Mouse (Mus musculus) cerebellum, adult 2 months (tissue): ENCODE results near the gene Gm7073. TPM values are rescaled to one million over a fixed set of nuclear protein-coding genes. Genes with fewer than 3 reads are reported as not detected.
A peak's percentile ranks its signal among the peaks of the same experiment; 100 is the strongest.

Experiments used
- DNase-seq, 2 experiments: peaks; one replicate each; pipeline ENCODE4 v3.0.0; 2021
- H3K27ac ChIP-seq: fragments of 200-500 bp; 2 replicates; pipeline ENCODE4 v1.5.1; 2012; ENCODE audit warnings: low read length, control low read depth, inconsistent platforms; ENCODE audit not compliant: insufficient read depth
- H3K27me3 ChIP-seq: fragments of 200-500 bp; 2 replicates; pipeline ENCODE4 v1.6.1; 2012; ENCODE audit warnings: inconsistent platforms, mild to moderate bottlenecking, low read length, moderate library complexity; ENCODE audit not compliant: control insufficient read depth, insufficient read depth
- H3K4me1 ChIP-seq: fragments of 200-500 bp; 2 replicates; pipeline ENCODE4 v1.6.1; 2011; ENCODE audit warnings: low read length; ENCODE audit not compliant: control insufficient read depth, insufficient read depth
- H3K4me3 ChIP-seq: fragments of 200-500 bp; replicated peaks from 2 replicates; pipeline ENCODE3; 2011; ENCODE audit warnings: mild to moderate bottlenecking, low read depth, low read length, control low read depth; ENCODE audit not compliant: insufficient read depth
- CTCF ChIP-seq: fragments of 200-500 bp; IDR thresholded peaks from 2 replicates; pipeline ENCODE4 v1.5.1; 2011; ENCODE audit warnings: low read depth, mild to moderate bottlenecking, control low read depth, low read length, moderate library complexity, borderline replicate concordance; ENCODE audit not compliant: insufficient read depth
- POLR2A ChIP-seq: fragments of 200-500 bp; IDR thresholded peaks from 2 replicates; pipeline ENCODE4 v1.6.1; 2011; ENCODE audit warnings: low read length, control low read depth, borderline replicate concordance; ENCODE audit not compliant: insufficient read depth
- WGBS: fragments of 180-500 bp; shearing (Covaris S2); methylation state at CpG from one replicate; pipeline ENCODE4 v1.1.7; 2018; 5-methylcytosine and 5-hydroxymethylcytosine counted together
- polyA plus RNA-seq: library from polyadenylated mRNA; depleted of rRNA; stranded (reverse); fragments of >200 nt; gene quantifications from 2 replicates; pipeline ENCODE4 v1.2.3, GENCODE M21; 2012

The Gm7073 gene
- polyA plus RNA-seq, 1 experiment, result not detected

DNA sequence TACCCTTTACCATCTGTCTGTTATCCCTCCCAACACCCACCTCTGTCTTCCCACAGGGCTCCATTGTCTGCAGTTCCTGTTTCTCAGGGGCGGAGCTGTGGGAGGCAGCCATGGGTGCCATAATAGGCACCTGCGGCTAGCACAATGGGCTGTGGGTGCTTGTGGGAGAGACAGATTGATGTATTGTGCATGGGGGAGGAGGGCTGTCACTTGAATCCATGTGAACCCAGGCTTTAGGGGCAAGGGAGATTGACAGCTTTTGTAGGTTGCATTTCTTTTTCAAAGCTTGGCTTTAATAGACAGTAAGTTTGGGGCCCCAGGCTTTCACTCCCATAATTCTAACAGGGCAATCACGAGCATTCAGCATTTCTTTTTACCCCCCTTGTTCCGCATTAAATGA is 5.0 kb upstream of the Gm7073 start:
- no peak for DNase-seq
- H3K4me3 ChIP-seq, result no peak overlapping the region
- H3K4me1 ChIP-seq, result no peaks in the 10 kb centered on the region
- H3K27ac ChIP-seq, result no peak overlapping the region
- TF ChIP-seq CTCF (no peak), POLR2A (no peak)
- WGBS, result 80% methylated on average over 4 of the region's 4 CpGs
- H3K27me3 ChIP-seq, result no peaks in the 10 kb centered on the region

DNA sequence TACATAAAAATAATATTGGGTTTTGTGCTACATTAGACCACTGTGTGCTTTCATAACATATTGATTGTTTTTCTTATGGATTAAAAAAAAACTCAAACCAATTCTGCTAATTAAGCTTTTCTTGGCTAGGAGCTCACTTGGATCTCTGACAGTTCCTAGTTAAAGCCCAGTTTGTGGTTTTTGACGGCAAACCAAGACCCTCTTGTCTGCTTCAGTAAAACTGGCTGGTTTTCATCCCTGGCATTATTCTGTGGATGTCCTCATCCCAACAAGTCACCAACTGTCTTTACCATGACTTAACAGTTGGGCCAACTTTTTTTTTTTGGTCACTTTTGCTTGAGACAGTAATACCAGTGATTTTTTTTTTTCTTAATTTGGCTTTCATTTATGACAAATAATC is 3.9 kb upstream of the Gm7073 start:
- H3K27me3 ChIP-seq, result no peaks in the 10 kb centered on the region
- WGBS, result 14% methylated on average over 1 of the region's 1 CpGs
- no peak for TF ChIP-seq CTCF
- H3K4me3 ChIP-seq, result no peak overlapping the region
- no peak overlapping the region for H3K27ac ChIP-seq
- no peak for DNase-seq
- H3K4me1 ChIP-seq, result no peaks in the 10 kb centered on the region

DNA sequence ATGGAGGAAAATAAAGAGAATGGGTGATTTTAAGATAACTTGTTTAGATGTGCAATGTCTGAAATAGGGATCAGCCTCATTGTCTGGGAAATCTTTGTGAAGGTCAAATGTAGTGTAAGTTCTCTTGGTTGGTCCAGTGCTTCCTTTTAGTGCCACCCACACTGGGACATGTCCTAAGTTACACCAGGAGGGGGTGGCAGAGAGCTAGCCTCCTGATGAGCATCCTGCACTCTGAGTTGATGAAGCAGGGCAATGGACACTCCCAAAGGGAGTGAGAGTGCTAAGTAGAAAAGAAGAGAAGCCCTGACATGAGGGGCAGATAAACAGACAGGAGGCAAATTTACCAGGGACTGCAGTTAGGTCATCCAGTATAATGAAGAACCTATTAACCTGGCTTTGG is 35.1 kb downstream of the Gm7073 start:
- Histone ChIP-seq H3K27me3 (no peaks in the 10 kb centered on the region), H3K4me1 (no peaks in the 10 kb centered on the region), H3K27ac (no peak overlapping the region), H3K4me3 (no peak overlapping the region)
- TF ChIP-seq CTCF (peak; percentile 55), POLR2A (no peak)
- DNase-seq, result peak; percentile 3 to 12

DNA sequence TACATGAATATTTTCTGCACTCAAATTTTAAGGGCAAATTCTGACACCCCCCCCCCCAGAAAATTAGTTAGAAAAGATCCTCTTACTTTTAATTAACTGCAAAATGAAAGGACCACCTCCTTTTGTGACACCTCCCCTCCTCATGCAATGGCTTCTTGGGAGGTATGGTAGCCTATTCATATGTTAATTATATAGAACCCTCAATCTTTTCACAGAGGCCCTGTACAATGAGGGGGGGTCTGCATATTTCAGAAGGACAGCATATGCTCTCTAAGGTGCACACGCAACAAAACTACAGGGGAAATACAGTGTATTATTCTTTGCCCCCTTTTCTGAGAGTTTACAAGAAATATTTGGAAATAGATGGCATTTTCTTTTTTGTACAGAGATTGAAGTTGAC is 41.3 kb downstream of the Gm7073 start:
- H3K27me3 ChIP-seq, result no peaks in the 10 kb centered on the region
- H3K4me1 ChIP-seq, result no peaks in the 10 kb centered on the region
- 53% methylated on average over 1 of the region's 1 CpGs for WGBS
- no peak overlapping the region for H3K27ac ChIP-seq
- no peak overlapping the region for H3K4me3 ChIP-seq
- no peak for DNase-seq
- TF ChIP-seq POLR2A, result no peak
- TF ChIP-seq CTCF, result no peak

DNA sequence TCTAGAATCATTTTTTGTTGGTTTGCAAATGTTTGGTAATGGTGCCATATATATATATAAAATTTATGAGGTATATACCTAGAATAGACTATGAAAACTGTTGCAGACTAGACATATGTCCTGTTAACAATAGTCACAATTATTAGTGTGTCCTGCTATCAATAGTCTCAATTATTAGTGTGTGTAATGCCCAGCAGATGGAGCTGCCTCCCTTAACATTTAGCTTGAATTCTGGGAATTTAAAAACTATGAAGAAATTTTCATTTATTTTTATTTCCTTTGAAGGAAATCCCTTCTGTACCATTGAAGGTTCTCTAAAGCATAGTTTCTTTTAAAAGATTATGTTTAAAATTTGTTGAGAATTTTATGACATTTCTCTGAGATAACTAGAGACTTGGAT is 43.7 kb downstream of the Gm7073 start:
- Histone ChIP-seq H3K4me1 (no peaks in the 10 kb centered on the region), H3K4me3 (no peak overlapping the region), H3K27ac (no peak overlapping the region), H3K27me3 (no peaks in the 10 kb centered on the region)
- TF ChIP-seq CTCF (no peak), POLR2A (no peak)
- DNase-seq, result no peak

DNA sequence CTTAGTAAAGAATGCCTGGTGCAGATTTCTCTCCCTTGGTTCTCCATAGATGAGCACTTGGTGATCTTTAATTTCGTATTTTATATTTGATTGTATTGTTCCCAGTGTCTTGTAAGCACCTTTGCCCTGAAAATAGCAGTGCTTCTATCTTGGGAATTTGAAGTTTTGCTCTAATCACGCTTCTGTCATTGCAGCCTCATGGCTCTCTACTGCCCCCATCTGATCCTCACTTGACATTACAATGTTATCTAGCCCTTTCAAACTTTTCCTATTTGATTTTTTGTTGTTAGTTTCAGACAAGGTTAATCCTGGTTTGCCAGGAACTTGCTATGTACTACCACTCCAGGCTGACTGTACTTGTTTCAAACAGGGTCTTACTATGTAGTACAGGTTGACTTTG is 75.3 kb downstream of the Gm7073 start:
- Histone ChIP-seq H3K27me3 (no peaks in the 10 kb centered on the region), H3K4me1 (no peaks in the 10 kb centered on the region), H3K27ac (no peak overlapping the region), H3K4me3 (no peak overlapping the region)
- 12% methylated on average over 2 of the region's 2 CpGs for WGBS
- no peak for TF ChIP-seq POLR2A
- no peak; the same call in 1 of the 2 replicates for TF ChIP-seq CTCF
- peak in 1 of 2 experiments; percentile 1 for DNase-seq

DNA sequence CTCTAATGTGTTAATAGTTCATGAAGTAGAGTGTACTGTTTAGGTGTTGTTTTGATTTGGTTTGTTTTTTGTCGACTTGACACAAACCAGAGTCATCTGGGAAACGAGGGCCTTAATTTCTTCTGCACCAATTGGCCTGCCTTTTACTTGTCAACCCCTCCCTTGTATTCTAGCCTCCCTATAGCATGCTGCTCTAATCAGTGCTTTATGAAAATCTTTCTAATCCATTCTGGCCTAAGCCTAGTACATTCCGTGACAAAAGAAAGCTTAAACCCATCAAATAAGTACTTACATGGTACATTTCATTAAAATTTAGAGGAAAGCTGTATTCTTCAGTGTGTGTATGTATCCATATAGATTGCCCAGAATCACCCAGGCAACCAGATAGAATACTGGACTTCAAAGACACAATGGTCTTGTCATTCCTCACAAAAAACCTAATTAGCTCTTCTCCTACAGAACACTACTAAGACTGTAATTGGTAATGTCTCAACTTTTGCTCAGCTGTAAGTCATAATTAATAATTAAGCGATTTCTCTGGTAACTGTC is 124.4 kb downstream of the Gm7073 start:
- Histone ChIP-seq H3K27ac (no peak overlapping the region), H3K4me1 (no peaks in the 10 kb centered on the region), H3K27me3 (no peaks in the 10 kb centered on the region), H3K4me3 (no peak overlapping the region)
- 30% methylated on average over 4 of the region's 4 CpGs for WGBS
- TF ChIP-seq POLR2A, result no peak
- no peak for TF ChIP-seq CTCF
- no peak for DNase-seq

DNA sequence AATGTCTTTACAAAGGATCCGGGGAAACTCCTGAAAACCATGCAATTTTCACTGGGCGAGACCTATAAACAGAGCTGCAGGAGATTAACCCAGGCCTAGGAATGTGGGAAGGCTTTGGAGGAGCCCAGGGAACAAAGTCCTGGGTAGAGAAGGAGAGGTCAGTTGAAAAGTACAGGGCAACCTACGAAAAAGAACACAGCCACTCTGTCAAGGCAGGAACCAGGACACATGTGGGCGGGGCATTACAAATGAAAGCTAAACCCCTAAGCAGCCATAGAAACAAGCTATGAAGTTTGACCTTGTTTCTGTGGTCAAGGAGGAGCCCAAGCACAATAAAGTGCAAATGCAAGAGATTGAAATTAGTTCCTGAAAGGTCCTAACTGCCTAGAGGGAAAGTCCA is 133.4 kb downstream of the Gm7073 start:
- DNase-seq, result no peak
- Histone ChIP-seq H3K27me3 (no peaks in the 10 kb centered on the region), H3K4me3 (no peak overlapping the region), H3K4me1 (no peaks in the 10 kb centered on the region), H3K27ac (no peak overlapping the region)
- WGBS, result 85% methylated on average over 4 of the region's 4 CpGs
- TF ChIP-seq CTCF, result no peak
- no peak for TF ChIP-seq POLR2A
